Mouse (Mus musculus) urinary bladder, postnatal 10 days (tissue): ENCODE results near the gene Fibp.

ENCODE experiments used
- DNase-seq: peaks from one replicate; pipeline ENCODE4 v3.0.0; 2022; ENCODE audit warnings: low spot score

The Fibp gene

GRCm38 (mm10) chr19:5463791-5464562, 3.6 kb downstream of the Fibp start:
- no peak for DNase-seq

- DNase-seq: no peak
Measured at GRCm38 (mm10) chr19:5465037-5465436, 4.6 kb downstream of the Fibp start.

GRCm38 (mm10) chr19:5466916-5467500, 6.6 kb downstream of the Fibp start:
- no peak for DNase-seq

- DNase-seq: no peak
Measured at GRCm38 (mm10) chr19:5468374-5468773, 8.0 kb downstream of the Fibp start, which contains the start of gene Ctsw. TSS of gene Ctsw (minus strand) at chr19:5468507.

- DNase-seq: no peak
Measured at GRCm38 (mm10) chr19:5471846-5472245, 11.4 kb downstream of the Fibp start.

- no peak for DNase-seq
Measured at GRCm38 (mm10) chr19:5472857-5473256, 12.4 kb downstream of the Fibp start.

GRCm38 (mm10) chr19:5473720-5474119, 13.3 kb downstream of the Fibp start, which contains the start of gene Efemp2:
TSS of gene Efemp2 (plus strand) at chr19:5473954.
- DNase-seq: no peak

- DNase-seq: no peak
Measured at GRCm38 (mm10) chr19:5474281-5475068, 14.1 kb downstream of the Fibp start.

GRCm38 (mm10) chr19:5475069-5475714, 14.8 kb downstream of the Fibp start:
- DNase-seq: no peak

GRCm38 (mm10) chr19:5477004-5477667, 16.7 kb downstream of the Fibp start:
- no peak for DNase-seq

- DNase-seq: no peak
Measured at GRCm38 (mm10) chr19:5477668-5478300, 17.4 kb downstream of the Fibp start.

- no peak for DNase-seq
Measured at GRCm38 (mm10) chr19:5480016-5480415, 19.6 kb downstream of the Fibp start.

GRCm38 (mm10) chr19:5481398-5481797, 21.0 kb downstream of the Fibp start:
- no peak for DNase-seq

- DNase-seq: no peak
Measured at GRCm38 (mm10) chr19:5483386-5484359, 23.3 kb downstream of the Fibp start.

GRCm38 (mm10) chr19:5484496-5484895, 24.1 kb downstream of the Fibp start:
- no peak for DNase-seq

GRCm38 (mm10) chr19:5485371-5485770, 25.0 kb downstream of the Fibp start:
- no peak for DNase-seq

- no peak for DNase-seq
Measured at GRCm38 (mm10) chr19:5485821-5486220, 25.4 kb downstream of the Fibp start.

GRCm38 (mm10) chr19:5486286-5486685, 25.9 kb downstream of the Fibp start:
- no peak for DNase-seq

GRCm38 (mm10) chr19:5486771-5487170, 26.4 kb downstream of the Fibp start:
- no peak for DNase-seq
